Mouse (Mus musculus) spleen, adult 2 months (tissue): ENCODE data around the gene Bsg.

Source experiments
- CTCF ChIP-seq: fragments of 200-500 bp; IDR thresholded peaks from 2 replicates; pipeline ENCODE4 v1.5.1; 2011; ENCODE audit warnings: mild to moderate bottlenecking, inconsistent platforms; ENCODE audit not compliant: insufficient read depth, insufficient read length, insufficient replicate concordance; ENCODE audit errors: extremely low read depth
- POLR2A ChIP-seq: fragments of 200-500 bp; IDR thresholded peaks from 2 replicates; pipeline ENCODE4 v1.6.1; 2011; ENCODE audit warnings: low read depth, low read length, inconsistent platforms

GRCm38 (mm10) chr10:79756660-79757059, 52.4 kb downstream of the Bsg start:
- no peak for TF ChIP-seq CTCF
- no peak for TF ChIP-seq POLR2A
